Mouse (Mus musculus) CH12.LX (cell line): ENCODE data around the gene Mtx1.

Source experiments
- CHD2 ChIP-seq: IDR thresholded peaks from 2 replicates; pipeline ENCODE4 v1.6.1; 2011; ENCODE audit warnings: low read length, improper control_type of control experiment
- CTCF ChIP-seq, 2 experiments: IDR thresholded peaks in 1 of 2; conservative IDR thresholded peaks in 1 of 2; 2 replicates each; pipeline ENCODE4 v1.5.1; 2011 to 2012; ENCODE audit warnings: low read depth in 2 of 2, low read length in 2 of 2, improper control_type of control experiment in 1 of 2, inconsistent platforms in 1 of 2, mild to moderate bottlenecking in 1 of 2, moderate library complexity in 1 of 2
- MAX ChIP-seq: IDR thresholded peaks from 2 replicates; pipeline ENCODE4 v1.6.1; 2011; ENCODE audit warnings: low read length, improper control_type of control experiment
- NRF1 ChIP-seq: IDR thresholded peaks from 2 replicates; pipeline ENCODE4 v1.6.1; 2014; ENCODE audit warnings: low read depth, mild to moderate bottlenecking, inconsistent platforms, low read length, improper control_type of control experiment, moderate library complexity
- POLR2A ChIP-seq: IDR thresholded peaks from 2 replicates; pipeline ENCODE4 v1.6.1; 2011; ENCODE audit warnings: low read depth, mild to moderate bottlenecking, improper control_type of control experiment, low read length
- SIN3A ChIP-seq: IDR thresholded peaks from 2 replicates; pipeline ENCODE4 v1.6.1; 2012; ENCODE audit warnings: low read length, improper control_type of control experiment, inconsistent platforms
- SMC3 ChIP-seq: IDR thresholded peaks from 2 replicates; pipeline ENCODE4 v1.6.1; 2011; ENCODE audit warnings: low read depth, low read length, improper control_type of control experiment
- UBTF ChIP-seq: IDR thresholded peaks from 2 replicates; pipeline ENCODE4 v1.6.1; 2012; ENCODE audit warnings: low read depth, mild to moderate bottlenecking, inconsistent platforms, low read length, improper control_type of control experiment, moderate library complexity
- ZC3H11A ChIP-seq: IDR thresholded peaks from 2 replicates; pipeline ENCODE4 v1.6.1; 2012; ENCODE audit warnings: low read depth, mild to moderate bottlenecking, inconsistent platforms, low read length, improper control_type of control experiment
- ZKSCAN1 ChIP-seq: IDR thresholded peaks from 2 replicates; pipeline ENCODE4 v1.6.1; 2012; ENCODE audit warnings: low read depth, inconsistent platforms, low read length, improper control_type of control experiment, borderline replicate concordance

- no peak for TF ChIP-seq CTCF (conservative IDR thresholded peaks at IDR 0.05 in 1 of 2, IDR thresholded peaks at IDR 0.05 in 1 of 2; ENCODE audit: low read depth in 2 of 2, low read length in 2 of 2)
- TF ChIP-seq POLR2A: peak; percentile 22
- TF ChIP-seq UBTF: no peak
- TF ChIP-seq CHD2: no peak
- no peak for TF ChIP-seq ZC3H11A
- TF ChIP-seq SIN3A: no peak
- TF ChIP-seq MAX: no peak
- TF ChIP-seq NRF1: no peak
- TF ChIP-seq ZKSCAN1: no peak
- TF ChIP-seq SMC3: no peak
Observed at GRCm38 (mm10) chr3:89247466-89247865, 20.6 kb upstream of the Mtx1 start.
